In the genomic region with DNA sequence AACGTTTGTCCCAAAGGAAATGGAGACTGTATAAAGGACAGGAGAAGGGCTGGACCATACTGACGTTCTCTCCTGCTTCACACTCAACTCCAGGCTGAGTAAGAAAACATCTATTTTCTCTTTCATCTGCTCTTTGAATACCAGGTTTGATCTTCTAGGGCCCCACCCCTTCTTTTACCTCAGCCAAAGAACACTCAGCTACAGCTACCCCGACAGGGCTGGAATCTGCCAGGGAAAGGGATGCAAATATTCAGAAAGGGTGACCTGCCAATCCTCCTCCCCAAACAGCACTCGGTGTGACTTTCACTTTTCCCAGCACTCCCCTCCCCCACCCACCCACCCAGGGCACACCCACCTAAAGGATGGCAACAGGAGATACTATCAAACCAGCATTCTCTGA, we compare ENCODE assay signal across 10 mouse cellular contexts. TPM values are rescaled to one million over a fixed set of nuclear protein-coding genes. Genes with fewer than 3 reads are reported as not detected.
DNase-seq lines count a peak whose midpoint lies in the region; ATAC-seq lines count a peak whose summit lies in the region.
"Had no signal": no experiment of that assay in that cellular context is flagged by ENCODE, and none has a peak within 500 bp of the region (broad histone marks: within the 10 kb centered on the region; RNA-seq: fewer than 3 reads in every experiment).

No protein-coding gene starts in this region.

- peaks cover 47% of the 10 kb centered on the region for H3K4me1 ChIP-seq in heart, embryonic 13.5 days
- H3K4me1 ChIP-seq in hindbrain, embryonic 12.5 days = peaks cover 25% of the 10 kb centered on the region
- 0 out of 2 replicates have a peak, but pooled peaks cover 6% of the 10 kb centered on the region for H3K4me1 ChIP-seq in liver, embryonic 15.5 days (replicated peaks)

- ATAC-seq in heart, embryonic 13.5 days (ENCODE audit: extremely low read depth, insufficient number of reproducible peaks, low FRiP score, low TSS enrichment) = no peak
- ATAC-seq in hindbrain, embryonic 12.5 days (ENCODE audit: low FRiP score) = no peak
- no peak for ATAC-seq in liver, embryonic 15.5 days (ENCODE audit: insufficient read depth)

- H3K9ac ChIP-seq in heart, embryonic 13.5 days = peak overlapping the region; percentile 71
- no peak overlapping the region for H3K9ac ChIP-seq in hindbrain, embryonic 12.5 days
- no peak overlapping the region for H3K9ac ChIP-seq in liver, embryonic 15.5 days

- H3K4me3 ChIP-seq in heart, embryonic 13.5 days = peak overlapping the region; percentile 79
- no peak overlapping the region for H3K4me3 ChIP-seq in hindbrain, embryonic 12.5 days
- H3K4me3 ChIP-seq in liver, embryonic 15.5 days (replicated peaks) = no peak overlapping the region

- no peak overlapping the region for H3K27ac ChIP-seq in heart, embryonic 13.5 days (replicated peaks)
- H3K27ac ChIP-seq in hindbrain, embryonic 12.5 days = no peak overlapping the region
- H3K27ac ChIP-seq in liver, embryonic 15.5 days (replicated peaks) = no peak overlapping the region

- H3K4me2 ChIP-seq in heart, embryonic 13.5 days = peak overlapping the region; percentile 72
- H3K4me2 ChIP-seq in hindbrain, embryonic 12.5 days (replicated peaks) = peak overlapping the region; percentile 34
- peak overlapping the region; percentile 30; the same call in 1 of the 2 replicates for H3K4me2 ChIP-seq in liver, embryonic 15.5 days

- no peaks in the 10 kb centered on the region for H3K27me3 ChIP-seq in heart, embryonic 13.5 days (replicated peaks)
- H3K27me3 ChIP-seq in hindbrain, embryonic 12.5 days = no peaks in the 10 kb centered on the region
- peaks cover 34% of the 10 kb centered on the region for H3K27me3 ChIP-seq in liver, embryonic 15.5 days
- H3K27me3 ChIP-seq: CH12.LX had no signal

- H3K9me3 ChIP-seq in heart, embryonic 13.5 days = no peaks in the 10 kb centered on the region
- no peaks in the 10 kb centered on the region for H3K9me3 ChIP-seq in hindbrain, embryonic 12.5 days (replicated peaks)
- H3K9me3 ChIP-seq in liver, embryonic 15.5 days (replicated peaks) = no peaks in the 10 kb centered on the region

- WGBS in heart, embryonic 13.5 days = 10% methylated on average over 4 of the region's 4 CpGs
- 16% methylated on average over 4 of the region's 4 CpGs for WGBS in hindbrain, embryonic 12.5 days
- 21% methylated on average over 4 of the region's 4 CpGs for WGBS in liver, embryonic 15.5 days (ENCODE audit: insufficient replicate concordance)

- H3K36me3 ChIP-seq in heart, embryonic 13.5 days = no peaks in the 10 kb centered on the region
- no peaks in the 10 kb centered on the region for H3K36me3 ChIP-seq in hindbrain, embryonic 12.5 days
- no peaks in the 10 kb centered on the region for H3K36me3 ChIP-seq in liver, embryonic 15.5 days (replicated peaks)

- DNase-seq in heart, adult 9 months (ENCODE audit: low spot score in 2 of 2) = no peak
- peak; percentile 75 for DNase-seq in ZHBTc4 (ENCODE audit: low read depth, low spot score)
- no peak for DNase-seq in gastrocnemius, postnatal 10 days
- DNase-seq in layer of hippocampus, postnatal 25 days (ENCODE audit: extremely low spot score in 1 of 2, low spot score in 1 of 2) = no peak
- DNase-seq in left cerebral cortex, adult 11 months (ENCODE audit: low spot score) = no peak
- DNase-seq: right cerebral cortex, postnatal 4 days had no signal

RNA-seq across cellular contexts. Expression of a gene that starts 2.2 kb away (rescaled TPM):
- polyA plus RNA-seq in heart, embryonic 13.5 days (2015; fragmentation: Nextera tagmentation; extraction: Ambion mirVana) = 3.3 and 3.5 TPM in 2 replicates
- polyA plus RNA-seq in hindbrain, embryonic 12.5 days (2016; fragmentation: Nextera tagmentation; extraction: Ambion mirVana) = 4.4 and 5.5 TPM in 2 replicates
- polyA plus RNA-seq in liver, embryonic 15.5 days (2015; fragmentation: Nextera tagmentation; extraction: Ambion mirVana) = 0.94 and 0.99 TPM in 2 replicates
- total RNA-seq in gastrocnemius, postnatal 10 days (2021) = 10 to 100 TPM; 40.9 to 45.2 TPM
- total RNA-seq in layer of hippocampus, postnatal 25 days (2021) = 10 to 100 TPM; 76.8 to 79.4 TPM
